Mouse (Mus musculus) frontal cortex, postnatal 14 days (tissue): ENCODE measurements around the gene Aldh16a1.
"Not testable (repeated sequence)": the region's sequence is repeated elsewhere in the genome, so short reads cannot be mapped to it uniquely, and the experiment has no call there.

Source experiments
- DNase-seq, 2 experiments: peaks; one replicate each; pipeline ENCODE4 v3.0.0; 2022; ENCODE audit warnings: low spot score in 2 of 2

Gene Aldh16a1

DNA sequence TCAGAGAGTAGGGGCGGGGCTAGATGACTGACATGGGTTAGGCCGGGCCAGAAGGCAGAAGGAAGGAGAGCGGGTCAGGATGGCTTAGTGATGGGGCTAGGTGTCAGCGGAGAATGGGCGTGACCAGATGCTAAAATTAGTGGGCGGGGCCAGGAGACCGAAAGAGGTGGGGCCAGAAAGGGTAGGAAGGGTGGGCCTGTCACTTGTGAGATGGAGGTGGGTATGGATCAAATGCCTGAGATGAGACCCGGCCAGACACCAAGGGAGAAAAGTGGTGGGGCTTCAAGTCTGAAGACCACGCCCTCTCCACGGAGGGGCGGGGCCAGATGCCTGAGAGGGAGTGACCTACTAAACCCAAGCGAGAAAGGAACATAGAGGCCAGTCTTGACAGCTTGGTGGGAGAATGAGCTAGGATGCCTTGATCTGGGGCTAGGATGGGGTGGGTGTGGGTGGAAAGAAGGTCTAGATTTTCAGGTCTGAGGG, 19.8 kb downstream of the Aldh16a1 start:
- no peak for DNase-seq

DNA sequence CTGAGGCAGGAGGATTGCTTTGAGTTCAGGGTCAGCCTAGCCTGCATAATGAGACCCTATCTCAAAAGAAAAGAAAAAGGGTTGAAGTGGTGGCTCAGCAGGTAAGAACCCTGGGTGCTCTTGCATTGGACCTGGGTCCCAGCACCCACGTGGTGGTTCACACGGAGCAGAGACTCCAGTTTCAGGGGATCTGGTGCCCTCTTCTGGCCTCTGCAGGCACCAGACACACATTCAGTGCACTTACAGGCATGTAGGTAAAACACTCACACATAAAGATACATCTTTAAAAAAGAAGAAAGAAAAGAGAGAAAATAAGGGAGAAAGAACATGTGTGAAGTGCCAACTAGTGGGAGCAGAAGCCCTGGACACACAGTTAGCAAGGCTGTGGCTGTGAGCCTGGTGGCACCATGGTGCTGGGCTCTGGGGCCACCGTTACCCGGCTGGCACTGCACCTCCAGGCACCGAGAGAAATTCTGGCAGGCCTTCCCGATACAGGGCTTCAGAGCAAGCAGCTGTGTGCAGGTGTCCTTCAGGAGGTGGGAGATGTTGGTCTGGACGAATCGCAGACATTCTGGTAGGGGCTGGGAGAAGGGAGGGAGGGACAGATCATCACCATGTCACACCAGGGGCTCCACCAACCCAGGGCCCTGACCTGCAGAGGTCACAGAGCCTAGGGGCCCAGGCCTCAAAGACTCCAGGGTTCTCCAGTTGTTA, 20.8 kb downstream of the Aldh16a1 start:
- DNase-seq = no peak

GRCm38 (mm10) chr7:45131850-45132249, 22.5 kb downstream of the Aldh16a1 start:
- no peak for DNase-seq

- DNase-seq = no peak
Measured at GRCm38 (mm10) chr7:45129776-45130512, 24.4 kb downstream of the Aldh16a1 start.

- DNase-seq = no peak
Measured at GRCm38 (mm10) chr7:45129318-45129717, 25.1 kb downstream of the Aldh16a1 start.

DNA sequence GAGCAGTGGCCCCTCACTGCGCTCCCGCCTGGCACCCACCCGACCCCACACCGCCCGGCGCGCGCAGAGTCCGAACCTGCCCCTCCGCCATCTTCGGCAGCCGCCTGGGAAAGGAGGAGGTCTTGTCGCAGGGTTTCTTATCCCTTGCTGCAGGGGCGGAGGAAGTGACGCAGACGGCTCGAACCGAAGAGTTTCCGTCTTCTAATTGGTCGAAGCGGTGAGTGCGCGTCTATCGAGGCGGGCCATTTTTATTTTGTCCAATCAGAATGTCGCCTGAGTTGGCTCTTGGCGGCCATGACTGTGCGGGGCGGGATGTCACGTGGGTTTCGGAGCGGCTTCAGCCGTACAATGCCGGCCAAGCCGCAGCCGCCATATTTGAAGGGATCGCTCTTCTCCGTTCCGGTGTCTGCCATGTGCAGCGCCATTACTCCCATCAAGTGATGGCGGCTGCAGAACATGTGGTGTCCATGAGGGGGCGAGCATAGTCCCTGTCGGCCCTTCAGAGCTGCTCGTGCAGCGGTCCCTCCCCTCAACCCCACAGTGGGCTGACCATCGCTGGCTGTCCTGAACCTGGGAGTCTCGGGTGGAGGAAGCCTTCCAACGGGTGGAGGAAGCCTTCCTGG, 25.6 kb downstream of the Aldh16a1 start, which contains the start of gene Rpl13a:
TSS of gene Rpl13a (minus strand) at position 138 of the 623 bp plus-strand sequence.
- peak; percentile 99 for DNase-seq

- no peak for DNase-seq
Measured at GRCm38 (mm10) chr7:45127700-45128224, 26.6 kb downstream of the Aldh16a1 start.

GRCm38 (mm10) chr7:45126844-45127699, 27.3 kb downstream of the Aldh16a1 start:
- no peak for DNase-seq

- DNase-seq = no peak
Measured at GRCm38 (mm10) chr7:45126147-45126843, 28.1 kb downstream of the Aldh16a1 start.

DNA sequence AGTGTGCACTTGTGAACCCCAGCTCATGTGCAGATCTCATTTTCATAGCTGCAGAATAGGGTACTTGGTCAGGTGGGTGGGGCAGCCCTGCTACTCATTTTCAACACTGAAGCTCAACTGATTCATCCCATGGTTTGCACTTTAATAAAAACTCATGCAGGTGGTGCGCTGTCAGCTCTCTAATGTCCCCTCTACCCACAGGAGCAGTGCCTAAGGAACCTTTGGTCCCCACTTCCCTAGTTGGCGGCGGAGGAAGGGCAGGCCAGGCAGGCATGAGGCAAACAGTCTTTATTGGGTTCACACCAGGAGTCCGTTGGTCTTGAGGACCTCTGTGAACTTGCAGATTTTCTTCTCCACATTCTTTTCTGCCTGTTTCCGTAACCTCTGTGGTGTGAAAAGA, 28.7 kb downstream of the Aldh16a1 start:
- DNase-seq = not testable (repeated sequence)

GRCm38 (mm10) chr7:45125144-45125600, 29.2 kb downstream of the Aldh16a1 start:
- no peak for DNase-seq

GRCm38 (mm10) chr7:45124224-45125143, 29.9 kb downstream of the Aldh16a1 start, which contains the start of gene Rps11:
Rps11 (minus strand) TSS chr7:45124439.
- DNase-seq = peak; percentile 98

- no peak for DNase-seq
Measured at GRCm38 (mm10) chr7:45123186-45123570, 31.2 kb downstream of the Aldh16a1 start.

DNA sequence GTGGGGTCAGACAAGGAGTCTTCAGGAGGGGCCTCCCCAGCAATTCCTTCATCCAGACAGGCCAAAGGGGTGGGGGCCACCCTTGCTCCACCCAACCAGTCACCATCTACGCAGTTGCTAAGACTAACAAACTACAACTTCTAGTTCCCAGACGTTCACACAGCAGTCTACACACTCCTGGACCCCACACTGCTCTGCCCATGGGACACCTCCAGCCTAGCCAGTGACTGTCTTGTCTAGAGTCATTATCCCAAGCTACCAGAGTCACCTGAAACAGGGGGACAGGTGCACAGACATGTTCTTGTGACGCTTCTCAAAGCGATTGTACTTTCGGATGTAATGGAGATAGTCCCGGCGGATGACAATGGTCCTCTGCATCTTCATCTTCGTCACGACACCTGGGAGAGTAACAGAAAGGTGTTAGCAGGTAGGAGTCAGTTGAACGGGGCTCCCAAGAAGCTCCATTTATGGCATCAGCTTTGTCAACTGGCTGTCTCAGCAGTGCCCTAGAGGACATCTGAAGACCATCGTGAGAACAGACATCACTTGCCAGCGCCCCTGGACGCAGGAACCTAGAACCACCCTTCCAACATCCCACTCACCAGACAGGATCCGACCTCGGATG, 31.7 kb downstream of the Aldh16a1 start:
- no peak for DNase-seq

DNA sequence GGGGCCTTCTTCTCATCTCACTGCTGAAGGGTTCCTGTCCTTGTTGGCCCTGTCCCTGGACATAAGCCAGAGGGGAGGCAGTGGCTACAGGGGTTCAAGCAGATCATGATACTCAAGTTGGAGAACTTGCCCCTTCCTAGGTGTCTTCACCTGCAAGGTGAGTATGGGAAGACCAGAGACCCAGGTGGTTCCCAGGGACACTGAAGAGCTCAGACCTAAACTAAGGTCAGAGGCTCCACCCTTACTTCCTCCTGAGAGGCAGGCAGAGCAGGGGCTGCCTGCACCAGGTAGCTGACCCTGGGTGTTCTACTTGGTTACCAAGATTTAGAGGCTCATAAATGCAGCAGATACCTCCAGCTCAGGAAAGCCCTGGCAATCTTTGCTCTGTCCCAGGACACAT, 32.4 kb downstream of the Aldh16a1 start:
- no peak for DNase-seq

DNA sequence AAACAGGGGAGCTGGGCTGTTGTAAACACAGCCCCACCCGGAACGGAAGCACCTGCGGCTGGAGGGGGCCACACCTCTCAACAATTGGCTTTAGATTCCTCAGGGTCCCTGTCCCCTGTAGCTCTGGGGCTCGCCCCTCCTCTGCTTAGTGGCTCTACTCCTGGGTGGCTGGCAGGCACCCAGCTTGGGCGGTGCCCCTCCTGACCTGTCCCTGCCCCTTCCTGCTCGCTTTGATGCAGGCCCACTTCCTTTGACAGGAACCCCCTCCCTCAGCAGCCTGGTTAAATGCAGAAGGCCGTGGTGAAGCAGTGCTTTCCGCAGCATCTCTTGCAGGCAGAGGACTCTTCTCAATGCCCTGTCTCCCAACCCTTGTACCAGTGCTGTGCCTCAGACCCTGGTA, 33.0 kb downstream of the Aldh16a1 start:
- DNase-seq = no peak

GRCm38 (mm10) chr7:45119780-45120709, 34.3 kb downstream of the Aldh16a1 start:
- no peak for DNase-seq

DNA sequence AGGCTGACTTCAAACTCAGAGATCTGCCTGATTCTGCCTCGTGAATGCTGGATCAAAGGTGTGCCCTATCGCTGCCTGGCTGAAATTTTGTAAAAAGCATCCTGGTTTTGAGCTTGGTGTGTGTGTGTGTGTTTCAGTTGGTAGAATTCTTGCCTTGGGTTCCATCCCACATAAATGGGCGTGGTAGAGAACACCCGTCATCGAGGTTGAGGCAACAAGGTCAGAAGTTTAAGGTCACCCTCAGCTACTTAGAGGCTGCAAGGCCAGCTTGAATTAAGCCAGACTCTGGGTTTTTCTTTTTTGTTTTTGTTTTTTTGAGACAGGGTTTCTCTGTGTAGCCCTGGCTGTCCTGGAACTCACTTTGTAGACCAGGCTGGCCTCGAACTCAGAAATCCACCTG, 36.0 kb downstream of the Aldh16a1 start:
- DNase-seq = no peak
